Mouse (Mus musculus): ENCODE measurements around the gene Tcam1.

Gene Tcam1

DNA sequence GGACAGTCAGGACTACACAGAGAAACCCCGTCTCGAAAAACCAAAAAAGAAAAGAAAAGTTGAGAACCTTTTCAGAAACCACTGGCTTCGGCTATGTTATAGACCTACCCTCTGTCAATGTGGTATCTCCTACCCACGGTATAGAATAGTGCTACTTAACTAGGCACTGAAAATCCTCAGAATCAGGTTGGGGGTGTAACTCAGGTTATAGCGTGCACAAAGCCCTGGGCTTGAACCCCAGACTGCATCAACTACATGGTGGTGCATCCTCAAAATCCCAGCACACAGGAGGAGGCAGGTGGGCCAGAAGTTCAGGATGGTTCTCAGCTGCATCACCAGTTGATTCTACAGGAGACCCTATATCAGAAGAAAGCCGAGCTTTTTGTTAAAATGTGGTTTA is 2.7 kb upstream of the Tcam1 start:
- no peak for DNase-seq (ENCODE audit: low spot score)

DNA sequence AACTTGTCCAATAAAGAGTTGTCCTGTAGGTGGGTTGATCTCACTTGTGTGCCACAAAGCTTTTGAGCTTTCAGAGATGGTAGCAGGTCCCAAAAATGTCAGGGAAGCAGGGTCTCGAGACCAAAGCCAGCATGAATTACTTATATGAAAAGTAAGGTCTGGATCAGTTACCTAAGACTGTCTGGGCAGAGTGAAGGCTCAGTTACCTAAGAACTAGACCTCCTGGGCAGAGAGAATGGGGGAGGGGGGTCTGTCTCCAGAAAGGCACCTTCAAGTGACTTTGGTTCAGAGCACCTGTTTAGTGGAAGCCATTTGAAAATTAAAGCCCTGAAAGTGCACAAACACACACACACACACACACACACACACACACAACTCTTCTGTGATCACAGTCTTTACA is 2.1 kb upstream of the Tcam1 start:
- no peak for DNase-seq (ENCODE audit: low spot score)

DNA sequence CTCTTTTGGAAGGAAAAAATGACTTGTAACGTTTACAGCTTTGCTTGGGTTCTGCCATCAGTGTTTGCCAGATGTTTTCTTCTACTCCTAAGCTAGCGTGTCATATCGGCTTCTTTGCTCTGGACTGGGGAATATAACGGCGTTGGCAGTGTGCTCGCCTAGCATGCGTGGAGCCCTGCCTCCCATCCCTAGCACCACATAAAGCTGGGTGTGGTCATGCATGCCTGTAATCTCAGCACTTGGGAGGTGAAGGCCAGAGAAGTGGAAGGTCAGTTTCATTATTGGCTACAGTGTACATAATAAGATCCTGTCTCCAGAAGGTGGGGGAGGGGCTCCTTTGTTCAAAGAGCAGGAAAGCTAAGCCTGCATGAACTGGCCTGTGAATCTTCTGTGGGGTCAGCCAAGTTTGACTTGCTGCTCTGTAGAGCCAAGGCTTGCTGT is 1.5 kb upstream of the Tcam1 start:
- DNase-seq (ENCODE audit: low spot score) = peak; percentile 57

DNA sequence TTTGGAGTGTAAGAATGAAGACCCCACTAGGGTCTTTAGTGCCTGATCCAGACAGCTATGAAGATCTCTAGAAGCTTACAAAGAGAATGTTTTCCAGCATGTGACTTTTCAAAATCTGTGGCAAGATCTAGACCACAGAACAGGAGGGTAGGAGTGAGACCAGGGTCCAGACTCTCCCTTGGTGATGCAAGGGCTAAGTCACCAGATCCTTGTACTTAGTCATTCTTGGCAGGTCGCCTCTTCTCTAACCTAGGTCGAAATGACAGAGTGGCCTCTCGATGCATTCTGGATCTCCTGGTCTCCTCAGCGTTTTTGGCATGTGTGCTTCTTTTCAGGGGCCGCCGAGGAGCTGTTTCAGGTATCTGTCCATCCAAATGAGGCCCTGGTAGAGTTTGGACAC is 6.0 kb downstream of the Tcam1 start:
- no peak for DNase-seq (ENCODE audit: low spot score)

DNA sequence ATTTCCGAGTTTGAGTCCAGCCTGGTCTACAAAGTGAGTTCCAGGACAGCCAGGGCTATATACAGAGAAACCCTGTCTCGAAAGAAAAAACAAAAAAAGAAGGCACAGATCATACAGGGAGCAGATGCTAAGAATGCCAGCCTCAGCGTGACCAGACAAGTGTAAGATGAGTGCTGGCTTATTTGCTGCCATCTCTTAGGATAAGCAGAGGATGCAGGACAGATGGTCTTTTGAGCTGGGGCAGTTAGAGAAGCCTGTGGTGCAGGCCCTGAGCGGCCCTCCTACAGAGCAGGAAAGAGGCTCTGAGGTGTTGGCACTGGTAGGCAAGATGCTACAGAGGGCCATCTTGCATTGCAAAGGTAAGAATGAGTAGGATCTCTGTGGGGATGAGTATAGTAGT is 6.9 kb downstream of the Tcam1 start:
- DNase-seq (ENCODE audit: low spot score) = no peak

DNA sequence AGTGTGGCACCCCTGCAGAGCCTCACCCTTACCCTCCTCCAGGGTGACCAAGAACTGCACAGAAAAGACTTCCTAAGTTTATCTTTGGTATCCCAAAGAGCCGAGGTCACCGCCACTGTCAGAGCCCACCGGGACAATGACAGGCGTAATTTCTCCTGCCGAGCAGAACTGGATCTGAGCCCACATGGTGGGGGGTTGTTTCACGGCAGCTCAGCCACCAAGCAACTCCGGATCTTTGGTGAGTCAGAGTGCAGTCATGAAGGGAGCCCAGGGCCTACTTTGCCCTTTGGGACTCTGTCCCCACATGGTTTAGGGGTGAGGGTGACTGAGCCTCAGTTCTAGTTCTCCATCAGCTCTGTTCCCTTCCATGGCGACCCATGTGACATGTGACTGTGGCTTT is 7.7 kb downstream of the Tcam1 start:
- no peak for DNase-seq (ENCODE audit: low spot score)

DNA sequence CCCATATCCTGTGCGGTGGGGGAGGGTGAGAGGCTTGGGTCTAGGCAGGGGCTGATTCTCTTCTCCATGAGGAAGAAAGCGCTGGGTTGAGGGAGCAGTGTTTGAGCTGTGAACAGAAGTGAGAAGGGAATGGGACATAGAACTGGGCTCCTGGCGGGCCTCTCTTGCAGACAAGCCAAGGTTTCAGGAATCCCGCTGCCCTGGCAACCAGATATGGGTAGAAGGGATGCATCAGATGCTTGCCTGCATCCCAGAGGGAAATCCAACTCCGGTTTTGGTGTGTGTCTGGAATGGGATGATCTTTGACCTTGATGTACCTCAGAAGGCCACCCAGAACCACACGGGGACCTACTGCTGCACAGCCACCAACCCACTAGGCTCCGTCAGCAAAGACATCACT is 9.7 kb downstream of the Tcam1 start:
- no peak for DNase-seq (ENCODE audit: low spot score)

DNA sequence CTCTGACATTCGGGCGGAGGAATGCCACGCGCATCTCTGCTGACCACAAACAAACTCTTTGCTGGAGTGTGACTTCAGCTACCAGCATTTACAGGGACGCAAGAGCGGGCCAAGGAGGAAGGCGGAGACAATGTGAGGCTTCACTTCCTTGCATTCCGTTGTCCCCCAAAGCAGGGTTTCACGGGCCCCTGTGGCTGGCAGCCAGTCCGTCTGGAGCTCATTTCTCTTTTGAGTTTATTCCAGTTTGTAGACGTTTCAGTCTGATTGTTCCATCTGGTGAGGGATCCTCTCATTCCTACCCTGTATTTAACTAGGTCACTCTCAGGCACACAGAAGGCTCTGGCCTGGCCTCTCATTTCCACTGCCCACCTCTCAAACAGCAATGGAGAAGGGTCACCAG is 10.5 kb downstream of the Tcam1 start:
- no peak for DNase-seq (ENCODE audit: low spot score)

DNA sequence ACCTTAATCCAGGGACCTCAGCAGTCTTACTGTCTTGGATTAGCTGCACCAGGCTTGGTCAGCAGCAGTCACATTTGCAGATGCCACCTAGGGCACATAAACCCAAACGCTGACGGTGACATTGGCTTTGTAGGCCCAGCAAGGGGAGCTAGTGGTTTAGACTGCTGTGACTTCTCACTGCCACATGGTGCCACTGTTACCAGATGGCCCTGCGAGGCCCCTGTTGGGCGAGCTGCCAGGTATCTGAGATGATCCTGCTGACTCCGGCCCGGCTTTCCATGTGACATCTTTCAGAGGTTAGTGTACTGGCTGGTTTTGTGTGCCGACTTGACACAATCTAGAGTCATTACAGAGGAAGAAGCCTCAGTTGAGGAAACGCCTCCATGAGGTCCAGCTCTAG is 12.9 kb downstream of the Tcam1 start:
- peak; percentile 50 for DNase-seq (ENCODE audit: low spot score)

DNA sequence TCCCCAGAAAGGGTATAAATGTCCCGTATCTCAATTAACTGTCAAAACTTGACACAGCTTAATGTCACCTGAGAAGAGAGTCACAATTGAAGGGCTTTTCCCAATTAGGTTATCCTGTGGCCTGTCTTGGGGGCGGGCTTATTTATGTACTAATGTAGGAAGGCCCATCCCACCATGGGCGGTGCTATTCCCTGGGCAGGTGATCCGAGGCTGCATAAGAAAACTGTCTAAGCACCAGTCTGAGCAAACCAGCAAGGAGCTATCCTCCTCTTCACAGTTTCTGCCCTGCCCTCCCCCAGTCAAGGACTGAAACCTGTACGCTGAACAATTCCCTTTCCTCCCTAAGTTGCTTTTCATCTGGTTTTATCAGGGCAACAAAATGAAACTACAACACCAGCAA is 13.9 kb downstream of the Tcam1 start:
- no peak for DNase-seq (ENCODE audit: low spot score)

DNA sequence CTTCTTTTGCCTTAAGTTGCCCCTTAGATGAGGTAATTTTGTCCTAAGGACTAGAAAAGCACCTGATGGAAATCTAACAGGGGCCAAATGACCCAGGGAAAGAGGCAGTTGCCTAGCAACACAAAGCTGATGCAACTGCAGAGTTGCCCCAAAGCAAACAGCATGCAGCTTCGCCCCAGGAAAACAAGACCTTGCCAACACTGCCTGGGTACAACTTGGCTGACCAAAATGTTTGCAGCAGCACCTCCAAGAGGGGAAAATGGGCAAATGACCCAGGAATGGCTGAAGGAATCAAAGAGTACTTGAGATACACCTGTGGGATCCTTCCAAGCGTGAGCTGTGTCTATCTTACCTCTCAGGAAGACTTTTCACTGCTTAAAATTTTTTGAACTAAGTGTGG is 15.4 kb downstream of the Tcam1 start:
- peak; percentile 77 for DNase-seq (ENCODE audit: low spot score)

DNA sequence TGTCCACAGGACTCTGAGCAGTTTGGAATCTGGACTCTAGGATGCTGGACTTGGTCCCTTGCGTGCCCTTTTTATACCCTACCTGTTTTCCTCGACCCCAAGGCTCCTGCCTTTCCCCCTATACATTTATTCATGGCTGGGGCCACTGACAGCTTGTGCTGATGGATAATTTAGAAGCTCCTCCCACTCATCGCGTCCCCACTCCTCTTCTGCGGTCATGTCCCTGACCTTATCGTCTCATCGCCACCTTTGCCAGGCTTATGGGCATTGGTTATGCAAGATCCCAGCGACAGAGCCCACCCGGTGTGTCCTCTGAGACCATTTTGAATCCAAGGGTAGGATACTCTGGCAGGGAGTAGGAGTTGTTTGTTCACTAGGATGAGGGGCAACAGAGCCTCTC is 25.3 kb downstream of the Tcam1 start, which contains the start of gene Gh:
TSS of gene Gh (minus strand) at position 101 of the 400 bp plus-strand sequence.
- DNase-seq (ENCODE audit: low spot score) = no peak

DNA sequence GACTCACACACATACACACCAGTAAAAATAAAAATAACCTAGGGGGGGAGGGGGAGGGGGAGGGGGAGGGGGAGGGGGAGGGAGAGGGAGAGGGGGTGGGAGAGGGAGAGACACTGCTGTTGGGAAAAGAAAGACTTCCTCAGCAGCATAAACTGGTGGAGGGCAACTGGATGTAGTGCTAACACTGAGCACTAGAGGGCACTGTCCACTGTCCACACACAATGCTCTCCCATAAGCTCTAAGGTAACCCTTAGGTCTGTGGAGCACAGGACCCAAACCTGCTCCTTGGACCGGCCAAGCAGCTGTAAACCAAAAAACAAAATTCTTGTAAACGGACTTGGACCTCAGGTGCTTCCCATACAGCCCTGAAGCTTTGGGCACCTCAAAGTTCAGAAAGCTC is 26.2 kb downstream of the Tcam1 start:
- DNase-seq (ENCODE audit: low spot score) = peak; percentile 66

DNA sequence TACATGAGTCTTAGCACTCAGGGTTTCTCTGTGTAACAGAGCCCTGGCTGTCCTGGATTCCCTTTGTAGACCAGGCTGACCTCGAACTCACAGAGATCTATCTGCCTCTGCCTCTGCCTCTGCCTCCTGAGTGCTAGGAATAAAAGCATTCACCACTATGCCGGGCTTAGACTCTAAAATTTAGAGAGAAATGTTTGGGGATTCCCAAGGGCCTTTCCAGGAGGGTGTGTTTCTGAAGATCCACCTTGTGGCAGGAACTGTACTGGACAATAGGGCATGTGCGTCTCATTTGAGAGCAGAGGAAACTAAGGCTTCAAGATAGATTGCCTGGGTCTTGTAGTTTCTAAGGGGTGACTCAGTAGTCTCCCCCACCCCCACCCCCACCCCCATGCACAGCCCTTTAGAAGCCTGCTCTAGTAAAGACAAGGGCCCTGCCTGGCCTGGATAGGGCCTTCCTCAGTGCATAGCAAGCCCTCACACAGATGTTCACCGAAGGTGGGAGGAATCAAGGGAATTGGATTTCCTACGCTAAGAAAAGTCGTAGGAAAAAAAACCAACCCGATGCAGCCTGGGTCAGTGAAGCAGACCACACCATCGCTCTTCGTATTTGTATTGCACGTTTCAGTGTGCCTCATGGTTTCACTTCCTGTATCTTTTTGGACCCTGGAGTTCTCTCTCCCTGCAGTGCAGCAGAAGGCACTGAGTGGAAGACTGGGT is 29.0 kb downstream of the Tcam1 start:
- peak; percentile 25 for DNase-seq (ENCODE audit: low spot score)

DNA sequence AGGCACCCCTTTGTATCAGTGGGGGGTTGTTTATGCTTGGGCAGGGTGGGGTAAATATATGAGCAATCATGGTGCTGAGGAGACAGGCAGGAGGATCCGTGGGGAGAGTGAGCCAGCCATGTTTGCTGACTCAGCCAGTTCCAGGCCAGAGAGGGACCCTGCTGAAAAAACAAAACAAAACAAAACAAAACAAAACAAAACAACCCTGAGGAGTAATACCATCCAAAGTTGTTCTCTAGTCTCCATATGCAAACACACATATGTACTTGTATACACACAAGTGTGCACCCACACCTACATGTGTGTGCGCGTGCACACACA is 29.6 kb downstream of the Tcam1 start:
- no peak for DNase-seq (ENCODE audit: low spot score)

DNA sequence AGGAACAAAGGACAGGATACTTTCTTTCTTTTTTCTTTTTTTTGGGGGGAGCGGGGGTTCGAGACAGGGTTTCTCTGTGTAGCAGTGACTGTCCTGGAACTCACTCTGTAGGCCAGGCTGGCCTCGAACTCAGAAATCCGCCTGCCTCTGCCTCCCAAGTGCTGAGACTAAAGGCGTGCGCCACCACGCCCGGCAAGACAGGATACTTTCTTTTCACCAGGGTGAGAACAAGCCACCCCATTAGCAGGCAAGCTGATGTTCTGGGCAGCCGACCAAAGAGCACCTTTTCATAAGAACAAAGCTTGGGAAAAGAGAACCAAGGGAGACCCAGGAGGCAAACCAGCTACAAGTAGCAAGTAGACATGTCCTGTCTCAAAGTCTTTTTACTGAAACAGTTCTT is 30.3 kb downstream of the Tcam1 start:
- DNase-seq (ENCODE audit: low spot score) = no peak

DNA sequence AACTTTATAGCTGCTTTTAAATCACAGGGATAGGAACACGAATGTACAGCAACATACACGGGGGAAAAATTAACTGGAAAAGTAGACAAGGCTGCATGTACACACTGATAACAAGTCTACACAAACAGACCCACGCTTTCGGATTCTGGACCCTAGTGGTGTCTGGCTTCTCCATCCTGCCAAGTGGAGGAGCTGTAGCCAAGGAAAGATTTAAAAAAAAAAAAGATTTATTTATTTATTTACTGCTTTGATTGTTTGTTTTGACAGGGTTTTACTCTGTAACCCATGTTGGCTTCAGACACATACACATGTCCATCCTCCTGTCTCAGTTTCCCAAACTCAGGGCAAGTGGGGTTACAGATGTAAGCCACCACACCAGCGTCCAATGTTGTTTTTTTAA is 31.0 kb downstream of the Tcam1 start:
- DNase-seq (ENCODE audit: low spot score) = no peak

DNA sequence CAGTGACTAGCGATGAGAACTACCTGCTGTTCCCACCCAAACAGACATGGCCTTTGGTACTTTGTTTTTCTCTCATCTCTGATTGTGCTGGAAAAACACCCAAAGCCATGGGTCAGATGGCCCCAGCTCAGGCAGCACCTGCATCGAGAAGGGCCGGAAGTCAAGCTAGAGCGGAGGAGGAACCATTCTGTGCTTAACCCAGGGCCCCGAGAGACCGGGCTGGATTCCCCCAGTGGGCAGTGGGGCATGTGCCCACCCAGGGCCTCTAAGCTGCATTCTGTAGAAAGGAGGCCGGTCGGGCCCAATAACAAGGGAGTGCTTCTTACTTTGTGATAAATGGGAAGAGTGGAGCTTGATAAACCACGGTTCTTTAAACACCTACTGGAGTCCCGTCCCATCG is 31.7 kb downstream of the Tcam1 start:
- DNase-seq (ENCODE audit: low spot score) = peak; percentile 58

DNA sequence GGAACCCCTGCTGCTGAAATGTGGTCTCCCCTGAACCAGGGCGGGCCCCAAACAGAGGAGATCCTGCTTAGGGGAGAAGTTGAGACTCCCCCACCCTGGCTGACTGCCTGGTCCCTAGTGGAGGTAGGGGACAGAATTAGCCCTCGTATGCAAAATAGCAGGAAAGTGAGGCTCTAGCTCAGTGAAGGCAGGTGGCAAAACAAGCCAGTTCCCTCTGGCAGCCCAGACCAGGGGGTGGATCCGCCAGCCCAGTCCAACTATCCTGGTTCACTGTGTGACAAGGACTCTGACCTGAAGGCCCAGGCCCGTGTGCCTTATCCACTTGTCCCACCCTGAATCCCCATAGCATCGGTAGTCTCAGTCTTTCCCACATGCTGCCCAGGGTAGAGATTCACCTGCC is 33.7 kb downstream of the Tcam1 start:
- DNase-seq (ENCODE audit: low spot score) = peak; percentile 50

DNA sequence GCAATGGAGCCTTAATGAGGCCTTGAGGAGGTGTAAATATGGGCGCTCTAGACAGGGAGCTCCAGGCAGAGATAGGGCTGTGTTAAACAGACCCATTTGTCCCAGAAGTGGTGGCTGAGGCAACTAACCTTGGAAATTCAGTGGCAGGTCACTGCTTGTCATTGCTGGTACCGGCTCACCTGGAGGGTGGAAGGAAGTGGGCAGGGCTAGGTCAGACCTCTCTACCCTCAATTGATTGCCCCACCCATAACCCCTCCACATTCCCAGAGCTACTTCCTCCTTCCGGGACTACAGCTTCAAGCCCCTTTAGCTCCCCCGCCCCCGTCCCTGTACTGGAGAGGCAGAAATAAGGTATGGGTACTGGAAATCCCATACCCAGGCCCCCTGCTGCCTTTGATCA is 37.1 kb downstream of the Tcam1 start:
- peak; percentile 73 for DNase-seq (ENCODE audit: low spot score)

DNA sequence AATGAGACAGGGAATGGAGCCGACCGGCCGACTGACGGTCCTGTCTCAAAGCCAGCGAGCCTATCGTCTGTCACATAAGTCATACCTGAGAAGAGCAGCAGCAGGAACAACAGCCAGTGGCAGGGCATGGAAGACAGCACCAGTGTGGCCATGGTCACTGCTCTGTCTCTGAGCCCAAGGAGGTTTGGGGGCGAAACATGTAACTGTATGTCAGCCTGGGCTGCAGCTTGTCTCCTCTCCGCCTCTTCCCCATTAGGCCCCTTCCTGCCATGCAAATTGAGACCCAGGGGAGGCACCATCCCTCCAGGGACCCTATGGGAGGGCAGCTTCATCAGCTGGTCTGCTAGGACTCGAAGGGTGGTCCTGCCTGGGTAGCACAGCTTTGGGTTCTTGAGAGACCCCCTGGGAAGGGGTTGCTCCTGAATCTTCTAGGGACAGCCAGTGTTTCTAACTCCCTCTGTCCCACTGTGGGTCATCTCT is 37.9 kb downstream of the Tcam1 start, which contains the start of gene Cd79b:
TSS of gene Cd79b (minus strand) at position 430 of the 480 bp plus-strand sequence.
- peak; percentile 51 for DNase-seq (ENCODE audit: low spot score)

DNA sequence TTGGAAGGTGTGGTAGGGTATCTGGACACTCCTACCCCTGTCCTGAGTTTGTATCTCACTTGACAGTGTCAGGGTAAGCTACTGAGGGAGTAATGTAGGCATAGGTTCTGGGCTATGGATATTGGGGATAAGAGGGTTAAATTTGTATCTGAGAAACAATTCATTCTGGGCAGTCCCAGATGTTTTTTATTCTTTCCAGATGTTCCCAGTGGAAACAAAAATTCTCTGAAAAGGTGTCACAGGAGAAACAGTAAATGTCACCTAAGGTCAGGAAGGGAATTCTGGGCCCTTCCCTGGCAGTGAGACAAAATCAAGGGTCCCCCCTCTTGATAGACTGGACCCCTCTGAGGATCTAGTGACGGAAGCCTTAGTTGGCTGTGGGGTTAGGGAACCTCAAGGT is 39.9 kb downstream of the Tcam1 start:
- no peak for DNase-seq (ENCODE audit: low spot score)

DNA sequence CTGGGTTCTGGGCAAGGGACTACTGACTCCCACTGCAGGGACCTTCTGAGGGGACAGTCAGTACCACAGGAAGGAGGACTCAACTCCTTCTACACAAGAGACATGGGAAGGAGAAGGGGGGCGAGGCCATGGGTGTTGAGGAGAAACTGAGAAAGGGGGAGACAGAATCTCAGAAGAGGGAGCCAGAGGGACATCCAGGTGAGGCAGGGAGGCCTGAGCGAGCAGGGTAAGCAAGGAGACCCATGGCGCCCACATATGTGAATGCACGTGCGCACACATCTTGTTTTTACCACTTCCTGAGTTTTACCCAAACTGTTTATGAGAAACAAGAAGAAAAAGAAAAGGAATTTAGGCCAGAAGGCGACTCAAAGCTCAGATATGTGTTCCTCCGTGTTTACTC is 41.3 kb downstream of the Tcam1 start:
- DNase-seq (ENCODE audit: low spot score) = no peak
